16 mouse cellular contexts compared by ENCODE assay signal in genomic region chr6:129113030-129113673, GRCm38 (mm10). TPM values are rescaled to one million over a fixed set of nuclear protein-coding genes. Genes with fewer than 3 reads are reported as not detected.
A peak's percentile ranks its signal among the peaks of the same experiment; 100 is the strongest.
DNase-seq lines count a peak whose midpoint lies in the region; ATAC-seq and TF ChIP-seq lines count a peak whose summit lies in the region.
"Had no signal": no experiment of that assay in that cellular context is flagged by ENCODE, and none has a peak within 500 bp of the region (broad histone marks: within the 10 kb centered on the region; RNA-seq: fewer than 3 reads in every experiment).

No protein-coding gene starts in this region.

- H3K4me3 ChIP-seq in heart, embryonic 12.5 days: no peak overlapping the region
- H3K4me3 ChIP-seq in lung, embryonic 16.5 days (ENCODE audit: low read length): no peak overlapping the region
- H3K4me3 ChIP-seq in liver, embryonic 15.5 days (replicated peaks): no peak overlapping the region
- H3K4me3 ChIP-seq in small intestine, adult 2 months (ENCODE audit: low read depth, low read length): no peak overlapping the region
- H3K4me3 ChIP-seq: left cerebral cortex, adult 2 months had no signal

- H3K4me1 ChIP-seq in heart, embryonic 12.5 days (replicated peaks): no peaks in the 10 kb centered on the region; the same call in 1 of the 2 replicates
- no peaks in the 10 kb centered on the region; the same call in 1 of the 2 replicates for H3K4me1 ChIP-seq in lung, embryonic 16.5 days (replicated peaks; ENCODE audit: control insufficient read depth, insufficient read depth, low read length)
- no peaks in the 10 kb centered on the region for H3K4me1 ChIP-seq in liver, embryonic 15.5 days (replicated peaks)
- H3K4me1 ChIP-seq in small intestine, adult 2 months (ENCODE audit: control insufficient read depth, insufficient read depth, insufficient read length, low read length): peaks cover 11% of the 10 kb centered on the region; the same call in 1 of the 2 replicates

- no peak overlapping the region for H3K9ac ChIP-seq in heart, embryonic 12.5 days
- no peak overlapping the region for H3K9ac ChIP-seq in lung, embryonic 16.5 days (ENCODE audit: low read length)
- H3K9ac ChIP-seq in liver, embryonic 15.5 days: no peak overlapping the region
- H3K9ac ChIP-seq: forebrain, postnatal 0 days had no signal

- TF ChIP-seq CTCF in small intestine, adult 2 months (IDR thresholded peaks at IDR 0.05; ENCODE audit: extremely low read depth, insufficient read length, insufficient replicate concordance, low read depth, low read length): no peak

- 79% methylated on average over 1 of the region's 1 CpGs for WGBS in heart, embryonic 12.5 days
- WGBS in lung, embryonic 16.5 days: 55% methylated on average over 1 of the region's 1 CpGs
- 63% methylated on average over 1 of the region's 1 CpGs for WGBS in liver, embryonic 15.5 days (ENCODE audit: insufficient replicate concordance)
- 89% methylated on average over 1 of the region's 1 CpGs for WGBS in small intestine, adult 2 months

- no peak overlapping the region for H3K27ac ChIP-seq in heart, embryonic 12.5 days (ENCODE audit: poor library complexity, severe bottlenecking)
- H3K27ac ChIP-seq in lung, embryonic 16.5 days (ENCODE audit: low read length): peak overlapping the region; percentile 68
- no peak overlapping the region for H3K27ac ChIP-seq in liver, embryonic 15.5 days (replicated peaks)
- H3K27ac ChIP-seq in small intestine, adult 2 months (ENCODE audit: insufficient read depth, low read depth, low read length): peak overlapping the region; percentile 4; the same call in 1 of the 2 replicates
- H3K27ac ChIP-seq: left cerebral cortex, adult 2 months had no signal

- H3K9me3 ChIP-seq in heart, embryonic 12.5 days (replicated peaks): peaks cover 3% of the 10 kb centered on the region; the same call in 1 of the 2 replicates
- peaks cover 4% of the 10 kb centered on the region; the same call in 1 of the 2 replicates for H3K9me3 ChIP-seq in lung, embryonic 16.5 days (ENCODE audit: control insufficient read depth, low read length)
- H3K9me3 ChIP-seq in liver, embryonic 15.5 days (replicated peaks): no peaks in the 10 kb centered on the region

- H3K4me2 ChIP-seq in heart, embryonic 12.5 days: no peak overlapping the region
- no peak overlapping the region for H3K4me2 ChIP-seq in lung, embryonic 16.5 days (ENCODE audit: low read depth, low read length)
- H3K4me2 ChIP-seq in liver, embryonic 15.5 days: no peak overlapping the region

- H3K27me3 ChIP-seq in heart, embryonic 12.5 days (replicated peaks): no peaks in the 10 kb centered on the region
- no peaks in the 10 kb centered on the region for H3K27me3 ChIP-seq in lung, embryonic 16.5 days (ENCODE audit: control insufficient read depth, insufficient read depth, low read depth, low read length)
- H3K27me3 ChIP-seq in liver, embryonic 15.5 days: no peaks in the 10 kb centered on the region; the same call in 1 of the 2 replicates
- no peaks in the 10 kb centered on the region for H3K27me3 ChIP-seq in small intestine, adult 2 months (ENCODE audit: control insufficient read depth, insufficient read depth, low read length)

- TF ChIP-seq POLR2A in small intestine, adult 2 months (IDR thresholded peaks at IDR 0.05; ENCODE audit: low read depth, low read length): no peak

- peak; percentile 53; the same call in 1 of the 2 replicates for ATAC-seq in heart, embryonic 12.5 days (ENCODE audit: insufficient number of reproducible peaks, low FRiP score)
- ATAC-seq in lung, embryonic 16.5 days (ENCODE audit: low read depth): peak; percentile 86
- ATAC-seq in liver, embryonic 15.5 days (ENCODE audit: insufficient read depth): peak; percentile 61; the same call in 1 of the 2 replicates
- ATAC-seq: forebrain, postnatal 0 days had no signal

- DNase-seq in heart, postnatal 4 days: no peak
- DNase-seq in lung, postnatal 14 days: no peak
- DNase-seq in frontal cortex, postnatal 10 days (ENCODE audit: low spot score in 2 of 2): no peak
- DNase-seq in spleen, postnatal 4 days (ENCODE audit: low spot score in 2 of 2): no peak
- DNase-seq: B cell, adult 2 months; cerebellum, adult 18-20 months; embryo, embryonic 11 days; forebrain, postnatal 0 days; thymus, postnatal 14 days had no signal

- H3K36me3 ChIP-seq in heart, embryonic 12.5 days: no peaks in the 10 kb centered on the region
- H3K36me3 ChIP-seq in lung, embryonic 16.5 days (ENCODE audit: control insufficient read depth, insufficient read depth, low read length): no peaks in the 10 kb centered on the region
- no peaks in the 10 kb centered on the region for H3K36me3 ChIP-seq in liver, embryonic 15.5 days (replicated peaks)
- no peaks in the 10 kb centered on the region for H3K36me3 ChIP-seq in small intestine, adult 2 months (ENCODE audit: control insufficient read depth, insufficient read depth, low read length)

RNA-seq across cellular contexts. Expression of gene Clec2e, which starts 12.4 kb away (rescaled TPM):
- not detected in 2 replicates for polyA plus RNA-seq in heart, embryonic 12.5 days (2016; fragmentation: Nextera tagmentation; extraction: Ambion mirVana)
- total RNA-seq in heart, postnatal 4 days (2021): not detected
- not detected in 2 replicates for polyA plus RNA-seq in lung, embryonic 16.5 days (2015; fragmentation: Nextera tagmentation; extraction: Ambion mirVana)
- polyA plus RNA-seq in liver, embryonic 15.5 days (2015; fragmentation: Nextera tagmentation; extraction: Ambion mirVana): not detected in 2 replicates
- polyA plus RNA-seq in small intestine, adult 2 months (2012; rRNA removed): 6.1 and 25.9 TPM in 2 replicates
- total RNA-seq: ES-E14; forebrain, postnatal 0 days; left cerebral cortex, adult 2 months had no signal
- polyA plus RNA-seq: forebrain, postnatal 0 days; hindbrain, embryonic 11.5 days had no signal

Comparison
In these comparisons a context has a peak if more than half of its experiments do, and no peak if none do; other contexts are left out.
1. H3K27ac ChIP-seq: peak in lung, embryonic 16.5 days (single experiment) and small intestine, adult 2 months (single experiment); none in heart, embryonic 12.5 days (single experiment) and liver, embryonic 15.5 days (single experiment).
2. Peak in every context shown above with its lines, with median percentiles within 50 percentile points of each other: ATAC-seq.